Mouse (Mus musculus) MEL (cell line): ENCODE results near the gene Rpl29. TPM values are rescaled to one million over a fixed set of nuclear protein-coding genes. Genes with fewer than 3 reads are reported as not detected.

Experiments
- DNase-seq: peaks from one replicate; pipeline ENCODE4 v3.0.0; 2011; ENCODE audit warnings: low read depth, low spot score
- H3K27ac ChIP-seq: 2 replicates; pipeline ENCODE4 v1.5.1; 2012; ENCODE audit warnings: low read depth, mild to moderate bottlenecking, control low read depth, low read length, moderate library complexity; ENCODE audit not compliant: control insufficient read depth
- H3K27me3 ChIP-seq, 2 experiments: fragments of 150-350 bp in 1 of 2; sonication (generic) in 1 of 2; 2 replicates each; pipeline ENCODE4 v1.6.1; 2012; ENCODE audit warnings: low read length in 2 of 2, mild to moderate bottlenecking in 2 of 2, improper control_type of control experiment in 1 of 2, moderate library complexity in 1 of 2; ENCODE audit not compliant: insufficient read depth in 2 of 2, control insufficient read depth in 1 of 2
- H3K36me3 ChIP-seq, 2 experiments: 2 replicates each; pipeline ENCODE4 v1.6.1; 2012 to 2014; ENCODE audit warnings: low read length in 2 of 2, improper control_type of control experiment in 1 of 2, inconsistent platforms in 1 of 2, mild to moderate bottlenecking in 1 of 2; ENCODE audit not compliant: insufficient read depth in 2 of 2, control insufficient read depth in 1 of 2
- H3K4me1 ChIP-seq, 2 experiments: fragments of 150-350 bp in 1 of 2; sonication (generic) in 1 of 2; 2 replicates each; pipeline ENCODE4 v1.6.1; 2012; ENCODE audit warnings: low read length in 2 of 2, improper control_type of control experiment in 1 of 2, mild to moderate bottlenecking in 1 of 2; ENCODE audit not compliant: insufficient read depth in 2 of 2, control insufficient read depth in 1 of 2
- H3K4me3 ChIP-seq, 2 experiments: fragments of 150-350 bp in 1 of 2; sonication (generic) in 1 of 2; 2 replicates each; pipeline ENCODE4 v1.5.1; 2012; ENCODE audit warnings: low read depth in 2 of 2, low read length in 2 of 2, mild to moderate bottlenecking in 2 of 2, moderate library complexity in 2 of 2, control low read depth in 1 of 2, improper control_type of control experiment in 1 of 2; ENCODE audit not compliant: control insufficient read depth in 1 of 2, insufficient read depth in 1 of 2
- H3K79me2 ChIP-seq: 2 replicates; pipeline ENCODE4 v1.6.1; 2012; ENCODE audit warnings: mild to moderate bottlenecking, low read length, moderate library complexity; ENCODE audit not compliant: control insufficient read depth, poor library complexity, insufficient read depth
- H3K9ac ChIP-seq: 2 replicates; pipeline ENCODE4 v1.6.1; 2012; ENCODE audit warnings: low read depth, mild to moderate bottlenecking, control low read depth, low read length, moderate library complexity; ENCODE audit not compliant: control insufficient read depth, poor library complexity, severe bottlenecking
- H3K9me3 ChIP-seq: fragments of 150-350 bp; sonication (generic); replicated peaks from 2 replicates; pipeline ENCODE4 v1.6.1; 2012; ENCODE audit warnings: mild to moderate bottlenecking, low read length, improper control_type of control experiment, moderate library complexity; ENCODE audit not compliant: insufficient read depth
- BHLHE40 ChIP-seq: IDR thresholded peaks from 2 replicates; pipeline ENCODE4 v1.6.1; 2012; ENCODE audit warnings: low read depth, mild to moderate bottlenecking, inconsistent platforms, low read length, improper control_type of control experiment, borderline replicate concordance
- CHD1 ChIP-seq: IDR thresholded peaks from 2 replicates; pipeline ENCODE4 v1.6.1; 2012; ENCODE audit warnings: low read depth, mild to moderate bottlenecking, inconsistent platforms, low read length, improper control_type of control experiment
- CHD2 ChIP-seq: IDR thresholded peaks from 2 replicates; pipeline ENCODE4 v1.6.1; 2011; ENCODE audit warnings: low read length, improper control_type of control experiment
- CTCF ChIP-seq, 3 experiments: IDR thresholded peaks in 2 of 3; conservative IDR thresholded peaks in 1 of 3; 2 replicates each; pipeline ENCODE4 v1.5.1; 2011 to 2012; ENCODE audit warnings: low read length in 3 of 3, low read depth in 2 of 3, mild to moderate bottlenecking in 2 of 3, improper control_type of control experiment in 1 of 3, inconsistent platforms in 1 of 3, mixed read lengths in 1 of 3, moderate library complexity in 1 of 3; ENCODE audit not compliant: control insufficient read depth in 1 of 3, insufficient read depth in 1 of 3, poor library complexity in 1 of 3, severe bottlenecking in 1 of 3
- E2F4 ChIP-seq: IDR thresholded peaks from 2 replicates; pipeline ENCODE4 v1.6.1; 2011; ENCODE audit warnings: low read depth, low read length, improper control_type of control experiment, borderline replicate concordance
- EP300 ChIP-seq, 2 experiments: IDR thresholded peaks; 2 replicates each; pipeline ENCODE4 v1.6.1; 2011; ENCODE audit warnings: improper control_type of control experiment in 2 of 2, low read length in 2 of 2, low read depth in 1 of 2, mild to moderate bottlenecking in 1 of 2
- ETS1 ChIP-seq: IDR thresholded peaks from 2 replicates; pipeline ENCODE4 v1.6.1; 2012; ENCODE audit warnings: low read depth, mild to moderate bottlenecking, inconsistent platforms, low read length, improper control_type of control experiment, moderate library complexity
- GABPA ChIP-seq: IDR thresholded peaks from 2 replicates; pipeline ENCODE4 v1.6.1; 2012; ENCODE audit warnings: low read depth, mild to moderate bottlenecking, inconsistent platforms, low read length, improper control_type of control experiment, moderate library complexity
- GATA1 ChIP-seq: IDR thresholded peaks from 2 replicates; pipeline ENCODE4 v1.6.1; 2011; ENCODE audit warnings: low read depth, low read length, improper control_type of control experiment
- HCFC1 ChIP-seq: IDR thresholded peaks from 2 replicates; pipeline ENCODE4 v1.6.1; 2012; ENCODE audit warnings: low read depth, mild to moderate bottlenecking, inconsistent platforms, low read length, improper control_type of control experiment, moderate library complexity
- JUND ChIP-seq: IDR thresholded peaks from 2 replicates; pipeline ENCODE4 v1.6.1; 2011; ENCODE audit warnings: low read depth, mild to moderate bottlenecking, improper control_type of control experiment, low read length
- KAT2A ChIP-seq: conservative IDR thresholded peaks from 2 replicates; pipeline ENCODE4 v1.6.1; 2012; ENCODE audit warnings: low read depth, low read length, improper control_type of control experiment, inconsistent platforms
- MAFK ChIP-seq: IDR thresholded peaks from 2 replicates; pipeline ENCODE4 v1.6.1; 2011; ENCODE audit warnings: low read depth, mild to moderate bottlenecking, low read length, improper control_type of control experiment, borderline replicate concordance
- MAX ChIP-seq: IDR thresholded peaks from 2 replicates; pipeline ENCODE4 v1.6.1; 2011; ENCODE audit warnings: low read length, improper control_type of control experiment
- MAZ ChIP-seq: IDR thresholded peaks from 2 replicates; pipeline ENCODE4 v1.6.1; 2012; ENCODE audit warnings: low read depth, mild to moderate bottlenecking, inconsistent platforms, low read length, improper control_type of control experiment
- MEF2A ChIP-seq: IDR thresholded peaks from 2 replicates; pipeline ENCODE4 v1.6.1; 2014; ENCODE audit warnings: low read depth, mild to moderate bottlenecking, inconsistent platforms, low read length, improper control_type of control experiment; ENCODE audit not compliant: poor library complexity, insufficient replicate concordance, severe bottlenecking; ENCODE audit errors: extremely low read depth
- MYC ChIP-seq: IDR thresholded peaks from 2 replicates; pipeline ENCODE4 v1.6.1; 2011; ENCODE audit warnings: low read depth, mild to moderate bottlenecking, low read length, improper control_type of control experiment, moderate library complexity
- NELFE ChIP-seq: IDR thresholded peaks from 2 replicates; pipeline ENCODE4 v1.6.1; 2011; ENCODE audit warnings: low read depth, low read length, improper control_type of control experiment
- NRF1 ChIP-seq: IDR thresholded peaks from 2 replicates; pipeline ENCODE4 v1.6.1; 2014; ENCODE audit warnings: low read depth, mild to moderate bottlenecking, inconsistent platforms, low read length, improper control_type of control experiment, moderate library complexity; ENCODE audit not compliant: poor library complexity, insufficient read depth, severe bottlenecking
- POLR2A ChIP-seq, 2 experiments: IDR thresholded peaks; 2 replicates each; pipeline ENCODE4 v1.6.1; 2011 to 2012; ENCODE audit warnings: low read length in 2 of 2, mild to moderate bottlenecking in 2 of 2, control low read depth in 1 of 2, improper control_type of control experiment in 1 of 2, low read depth in 1 of 2, moderate library complexity in 1 of 2; ENCODE audit not compliant: control insufficient read depth in 1 of 2, insufficient read depth in 1 of 2, poor library complexity in 1 of 2
- POLR2AphosphoS2 ChIP-seq: IDR thresholded peaks from 2 replicates; pipeline ENCODE4 v1.6.1; 2011; ENCODE audit warnings: low read length, improper control_type of control experiment
- POLR2AphosphoS5 ChIP-seq: IDR thresholded peaks from 2 replicates; pipeline ENCODE4 v1.6.1; 2012; ENCODE audit warnings: low read depth, borderline replicate concordance, mild to moderate bottlenecking, inconsistent platforms, low read length, moderate library complexity, mixed read lengths
- RCOR1 ChIP-seq: IDR thresholded peaks from 2 replicates; pipeline ENCODE4 v1.6.1; 2012; ENCODE audit warnings: low read depth, mild to moderate bottlenecking, inconsistent platforms, low read length, improper control_type of control experiment
- SIN3A ChIP-seq: IDR thresholded peaks from 2 replicates; pipeline ENCODE4 v1.6.1; 2012; ENCODE audit warnings: low read length, improper control_type of control experiment, inconsistent platforms
- SMC3 ChIP-seq: IDR thresholded peaks from 2 replicates; pipeline ENCODE4 v1.6.1; 2011; ENCODE audit warnings: low read depth, low read length, improper control_type of control experiment
- TAL1 ChIP-seq: IDR thresholded peaks from 2 replicates; pipeline ENCODE4 v1.6.1; 2012; ENCODE audit warnings: mild to moderate bottlenecking, inconsistent platforms, low read length, moderate library complexity, mixed read lengths
- TBP ChIP-seq: IDR thresholded peaks from 2 replicates; pipeline ENCODE4 v1.8.0; 2011; ENCODE audit warnings: low read depth, low read length, improper control_type of control experiment
- TCF12 ChIP-seq: IDR thresholded peaks from 2 replicates; pipeline ENCODE4 v1.6.1; 2014; ENCODE audit warnings: low read depth, mild to moderate bottlenecking, inconsistent platforms, low read length, improper control_type of control experiment, moderate library complexity
- UBTF ChIP-seq: IDR thresholded peaks from 2 replicates; pipeline ENCODE4 v1.6.1; 2012; ENCODE audit warnings: low read depth, mild to moderate bottlenecking, inconsistent platforms, low read length, improper control_type of control experiment, moderate library complexity, borderline replicate concordance; ENCODE audit not compliant: insufficient read depth
- USF1 ChIP-seq: IDR thresholded peaks from 2 replicates; pipeline ENCODE4 v1.6.1; 2014; ENCODE audit warnings: low read depth, mild to moderate bottlenecking, inconsistent platforms, low read length, improper control_type of control experiment, moderate library complexity
- USF2 ChIP-seq, 2 experiments: IDR thresholded peaks; 2 replicates each; pipeline ENCODE4 v1.6.1; 2011 to 2012; ENCODE audit warnings: improper control_type of control experiment in 2 of 2, low read length in 2 of 2, borderline replicate concordance in 1 of 2, inconsistent platforms in 1 of 2, low read depth in 1 of 2, mild to moderate bottlenecking in 1 of 2; ENCODE audit not compliant: insufficient read depth in 1 of 2
- ZC3H11A ChIP-seq: IDR thresholded peaks from 2 replicates; pipeline ENCODE4 v1.6.1; 2012; ENCODE audit warnings: low read depth, mild to moderate bottlenecking, inconsistent platforms, low read length, improper control_type of control experiment
- ZKSCAN1 ChIP-seq: IDR thresholded peaks from 2 replicates; pipeline ENCODE4 v1.6.1; 2012; ENCODE audit warnings: low read depth, mild to moderate bottlenecking, inconsistent platforms, low read length, improper control_type of control experiment, moderate library complexity
- ZMIZ1 ChIP-seq: IDR thresholded peaks from 2 replicates; pipeline ENCODE4 v1.6.1; 2012; ENCODE audit warnings: low read depth, mild to moderate bottlenecking, inconsistent platforms, low read length, improper control_type of control experiment, moderate library complexity
- ZNF384 ChIP-seq: IDR thresholded peaks from 2 replicates; pipeline ENCODE4 v1.6.1; 2012; ENCODE audit warnings: low read depth, mild to moderate bottlenecking, inconsistent platforms, low read length, improper control_type of control experiment
- polyA plus RNA-seq, 2 experiments: library from polyadenylated mRNA; stranded (reverse) in 1 of 2; unstranded in 1 of 2; fragments of >175 nt in 1 of 2; fragments of >200 nt in 1 of 2; gene quantifications; 2 replicates each; pipeline versions ENCODE4 v1.2.1 to v1.2.4; 2012; ENCODE audit warnings: low replicate concordance in 2 of 2, low read depth in 1 of 2; ENCODE audit not compliant: insufficient read length in 2 of 2, insufficient read depth in 1 of 2, missing spikeins in 1 of 2
- total RNA-seq: library from RNA; depleted of rRNA; stranded (reverse); fragments of 300-350 nt; gene quantifications from 2 replicates; pipeline ENCODE4 v1.2.3, GENCODE M21; 2012; rRNA removed

The Rpl29 gene
- 49.4 and 60.8 TPM in 2 replicates for total RNA-seq
- polyA plus RNA-seq: 100 to 1,000 TPM in 1 of 2 experiments, not detected in 1; 761 TPM

DNA sequence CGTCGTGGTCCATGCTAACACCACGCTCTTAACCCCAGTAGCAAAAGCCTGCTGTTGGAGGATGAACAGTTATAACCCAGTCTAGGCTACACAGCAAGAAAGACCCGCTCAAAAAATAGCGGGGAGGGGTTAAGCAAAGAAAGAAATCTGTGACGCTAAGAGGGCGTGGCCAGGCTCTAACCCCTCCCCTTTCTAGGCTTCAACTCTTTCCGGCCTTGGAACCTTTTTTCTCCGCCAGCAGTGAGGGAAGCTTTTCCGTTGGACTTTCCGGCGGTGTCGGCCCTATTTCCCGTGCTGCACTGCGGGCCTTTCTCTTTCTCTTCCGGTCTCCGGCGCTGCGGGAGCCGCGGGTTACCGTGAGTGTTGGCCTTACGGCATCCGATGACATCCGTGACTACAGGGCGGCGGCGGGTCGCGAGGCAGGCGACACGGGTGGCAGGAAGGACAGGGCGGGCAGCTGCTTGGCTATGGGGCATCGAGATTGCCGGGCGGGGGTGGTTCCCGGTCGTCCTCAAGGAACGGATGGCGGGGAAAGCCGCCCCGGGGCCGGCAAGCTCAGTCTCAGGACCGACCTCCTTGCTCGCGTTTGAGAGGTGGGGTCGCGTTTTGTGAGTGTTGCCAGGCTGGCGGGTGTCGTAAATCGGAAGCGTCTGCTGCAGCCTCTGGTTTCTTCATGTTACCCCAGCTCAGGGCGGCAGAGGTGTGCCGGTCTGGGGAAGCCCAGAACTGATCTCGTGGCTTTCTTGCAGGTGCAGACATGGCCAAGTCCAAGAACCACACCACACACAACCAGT lies at the start of gene Rpl29:
Gene Rpl29, plus strand, starts transcription at position 234 of the 794 bp plus-strand sequence.
- H3K79me2 ChIP-seq: peaks cover 24% of the 10 kb centered on the region
- peak; percentile 97 for DNase-seq
- TF ChIP-seq MAFK: no peak
- TF ChIP-seq CHD2: no peak
- no peak for TF ChIP-seq NRF1
- peak; percentile 93 for TF ChIP-seq NELFE
- no peak; the same call in 1 of the 2 replicates for TF ChIP-seq ZNF384
- TF ChIP-seq ZC3H11A: no peak
- no peak for TF ChIP-seq GATA1
- TF ChIP-seq E2F4: no peak
- TF ChIP-seq KAT2A: peak; percentile 90
- TF ChIP-seq ZMIZ1: peak; percentile 63
- no peak for TF ChIP-seq BHLHE40
- TF ChIP-seq CHD1: peak; percentile 54; the same call in 1 of the 2 replicates
- TF ChIP-seq UBTF: no peak
- peak; percentile 97 for TF ChIP-seq MYC
- TF ChIP-seq RCOR1: no peak
- no peak for TF ChIP-seq SMC3
- TF ChIP-seq GABPA: no peak
- TF ChIP-seq POLR2AphosphoS5: no peak
- peak; percentile 89 for TF ChIP-seq TCF12
- no peak for TF ChIP-seq USF2 (IDR thresholded peaks at IDR 0.05; ENCODE audit: borderline replicate concordance in 1 of 2, insufficient read depth in 1 of 2, low read depth in 1 of 2, low read length in 2 of 2)
- TF ChIP-seq TBP: peak; percentile 96
- 0 out of 2 replicates have a peak, but pooled peaks have one; percentile 27 for TF ChIP-seq USF1
- no peak; a peak in 1 of 4 replicates for TF ChIP-seq EP300 (IDR thresholded peaks at IDR 0.05; ENCODE audit: low read depth in 1 of 2, low read length in 2 of 2)
- peak; percentile 95 for TF ChIP-seq HCFC1
- TF ChIP-seq CTCF (IDR thresholded peaks at IDR 0.05 in 2 of 3, conservative IDR thresholded peaks at IDR 0.05 in 1 of 3; ENCODE audit: control insufficient read depth in 1 of 3, insufficient read depth in 1 of 3, low read depth in 2 of 3, low read length in 3 of 3, poor library complexity in 1 of 3, severe bottlenecking in 1 of 3): no peak
- no peak for TF ChIP-seq JUND
- TF ChIP-seq ZKSCAN1: no peak
- TF ChIP-seq ETS1: peak; percentile 67
- peak; percentile 93 for TF ChIP-seq SIN3A
- TF ChIP-seq POLR2A (IDR thresholded peaks at IDR 0.05; ENCODE audit: control insufficient read depth in 1 of 2, insufficient read depth in 1 of 2, low read depth in 1 of 2, low read length in 2 of 2, poor library complexity in 1 of 2): peak; percentile 61 to 89
- TF ChIP-seq TAL1: no peak
- TF ChIP-seq MAZ: peak; percentile 80; the same call in 1 of the 2 replicates
- TF ChIP-seq POLR2AphosphoS2: peak; percentile 89
- TF ChIP-seq MAX: peak; percentile 82
- TF ChIP-seq MEF2A: no peak

More for the DNA sequence above, at the start of gene Rpl29:
- peaks cover 4 to 9% of the 10 kb centered on the region in 2 experiments; a peak in 3 of 4 replicates for H3K36me3 ChIP-seq
- H3K4me1 ChIP-seq: peaks cover 0 to 15% of the 10 kb centered on the region in 2 experiments; a peak in 1 of 4 replicates
- H3K27ac ChIP-seq: peak within 1 kb of the TSS; percentile 85
- peak within 1 kb of the TSS; percentile 100 for H3K9ac ChIP-seq
- H3K9me3 ChIP-seq: no peaks in the 10 kb centered on the region
- peak within 1 kb of the TSS; percentile 73 to 100 for H3K4me3 ChIP-seq
- H3K27me3 ChIP-seq: no peaks in the 10 kb centered on the region; a peak in 1 of 4 replicates
